Mouse (Mus musculus) liver, embryonic 15.5 days (tissue): ENCODE measurements around the gene Pnmal1. TPM values are rescaled to one million over a fixed set of nuclear protein-coding genes. Genes with fewer than 3 reads are reported as not detected.

Source experiments
- ATAC-seq: fragments of 200-750 bp; cut with Nextera tagmentation; 2 replicates; pipeline ENCODE4 v1.8.0; 2017; ENCODE audit warnings: moderate number of reproducible peaks, mild to moderate bottlenecking, moderate library complexity; ENCODE audit not compliant: insufficient read depth
- H3K27ac ChIP-seq: fragments of 300-500 bp; sonication (generic); replicated peaks from 2 replicates; pipeline ENCODE4 v1.5.1; 2015; ENCODE audit warnings: mild to moderate bottlenecking, inconsistent platforms
- H3K27me3 ChIP-seq: fragments of 300-500 bp; sonication (generic); 2 replicates; pipeline ENCODE4 v1.6.1; 2015; ENCODE audit warnings: mild to moderate bottlenecking, inconsistent platforms
- H3K36me3 ChIP-seq: fragments of 300-500 bp; sonication (generic); replicated peaks from 2 replicates; pipeline ENCODE4 v1.6.1; 2015; ENCODE audit warnings: moderate library complexity, mild to moderate bottlenecking, inconsistent platforms
- H3K4me1 ChIP-seq: fragments of 300-500 bp; sonication (generic); replicated peaks from 2 replicates; pipeline ENCODE4 v1.6.1; 2015; ENCODE audit warnings: inconsistent platforms
- H3K4me2 ChIP-seq: fragments of 300-500 bp; sonication (generic); 2 replicates; pipeline ENCODE4 v1.6.1; 2015; ENCODE audit warnings: moderate library complexity, mild to moderate bottlenecking, inconsistent platforms
- H3K4me3 ChIP-seq: fragments of 300-500 bp; sonication (generic); replicated peaks from 2 replicates; pipeline ENCODE4 v1.5.1; 2015; ENCODE audit warnings: mild to moderate bottlenecking, inconsistent platforms
- H3K9ac ChIP-seq: fragments of 300-500 bp; sonication (generic); 2 replicates; pipeline ENCODE4 v1.6.1; 2015; ENCODE audit warnings: moderate library complexity, mild to moderate bottlenecking, inconsistent platforms
- H3K9me3 ChIP-seq: fragments of 300-500 bp; sonication (generic); replicated peaks from 2 replicates; pipeline ENCODE4 v1.6.1; 2016; ENCODE audit warnings: inconsistent platforms
- WGBS: fragments of 180-500 bp; shearing (Covaris S2); methylation state at CpG from one replicate; pipeline ENCODE4 v1.1.7; 2015; ENCODE audit warnings: mixed read lengths; ENCODE audit not compliant: insufficient replicate concordance; 5-methylcytosine and 5-hydroxymethylcytosine counted together
- polyA plus RNA-seq: library from polyadenylated mRNA; unstranded; fragments of >200 nt; fragmentation: Nextera tagmentation; extraction: Ambion mirVana; gene quantifications from 2 replicates; pipeline ENCODE4 v1.2.1, GENCODE M21; 2015

Pnmal1 gene
- polyA plus RNA-seq = 0.05 TPM in 1 of 2 replicates, not detected in the other

DNA sequence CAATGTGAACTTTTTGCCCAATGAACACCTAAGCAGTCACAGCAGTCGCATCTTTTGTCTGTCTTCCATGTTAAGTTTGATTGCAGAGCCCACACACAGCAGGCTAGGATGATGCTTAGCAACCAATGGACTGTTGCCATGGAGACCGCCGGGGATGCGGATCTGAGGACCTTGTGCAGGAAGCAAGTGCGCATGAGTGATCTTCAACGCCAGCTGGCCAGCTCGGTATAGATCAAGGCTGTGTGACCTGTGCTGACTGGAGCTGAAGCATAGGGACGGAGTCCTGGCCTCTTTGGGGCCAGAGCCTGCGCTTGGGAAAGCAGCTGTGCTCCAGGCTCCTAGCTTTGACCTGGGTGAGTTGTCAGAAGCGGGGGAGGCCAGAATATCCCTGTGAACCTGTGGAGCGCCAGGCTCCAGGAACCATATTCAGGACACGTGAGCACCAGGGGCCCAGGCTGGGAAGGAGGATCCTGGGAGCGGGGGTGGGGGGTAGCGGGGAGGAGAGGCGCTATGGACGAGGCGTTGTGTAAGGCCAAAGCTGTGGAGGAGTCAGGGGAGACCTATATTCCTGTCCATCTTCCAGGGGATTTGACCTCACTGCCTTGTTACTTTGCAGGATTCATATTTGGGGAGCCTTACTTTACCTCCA is at the start of gene Pnmal1:
Gene Pnmal1, plus strand, starts transcription at position 141 of the 649 bp plus-strand sequence.
- no peak within 1 kb of the TSS for H3K4me2 ChIP-seq
- H3K9me3 ChIP-seq = no peaks in the 10 kb centered on the region
- H3K4me3 ChIP-seq = no peak within 1 kb of the TSS
- 34% methylated on average over 17 of the region's 17 CpGs for whole genome bisulfite sequencing
- H3K36me3 ChIP-seq = no peaks in the 10 kb centered on the region
- no peaks in the 10 kb centered on the region for H3K4me1 ChIP-seq
- H3K9ac ChIP-seq = no peak within 1 kb of the TSS
- peaks cover 7% of the 10 kb centered on the region; the same call in 1 of the 2 replicates for H3K27me3 ChIP-seq
- ATAC-seq = no peak
- no peak within 1 kb of the TSS for H3K27ac ChIP-seq

DNA sequence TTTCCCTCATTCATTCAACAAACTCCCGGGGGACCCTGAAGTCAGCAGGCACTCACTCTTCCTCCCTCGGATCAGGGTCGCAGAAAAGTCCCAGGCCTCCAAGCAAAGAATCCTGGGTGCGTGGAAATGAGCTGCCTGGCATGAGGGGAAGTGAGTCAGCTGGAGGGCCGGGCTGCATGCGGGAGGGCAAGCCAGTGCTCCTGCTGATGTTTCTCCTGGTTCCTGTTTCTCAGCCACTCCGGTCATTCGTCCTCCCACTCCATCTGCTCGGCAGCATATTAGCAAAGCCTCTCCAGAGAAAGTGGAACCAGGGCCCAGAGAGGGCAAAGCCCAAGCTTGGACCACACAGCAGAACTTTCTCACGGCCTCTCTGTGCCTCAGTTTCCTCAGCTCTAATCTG is 49.6 kb upstream of the Pnmal1 start:
- no peak overlapping the region for H3K27ac ChIP-seq
- WGBS = 16% methylated on average over 10 of the region's 10 CpGs
- peaks cover 29% of the 10 kb centered on the region for H3K4me1 ChIP-seq

DNA sequence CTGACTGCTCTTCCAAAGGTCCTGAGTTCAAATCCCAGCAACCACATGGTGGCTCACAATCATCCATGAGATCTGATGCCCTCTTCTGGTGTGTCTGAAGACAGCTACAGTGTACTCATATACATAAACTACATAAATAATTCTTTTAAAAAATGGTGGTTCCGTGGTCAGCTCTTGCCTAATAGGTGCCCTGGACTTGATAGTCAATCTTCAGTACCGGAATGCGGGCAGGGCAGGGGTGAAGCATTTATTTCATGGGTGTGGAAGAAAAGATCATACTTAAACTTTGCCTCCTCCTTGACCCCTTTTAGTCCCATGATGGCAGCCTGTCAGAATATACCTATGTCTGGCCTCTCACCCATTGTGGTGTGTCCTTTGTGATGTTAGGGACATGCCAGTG is 47.6 kb upstream of the Pnmal1 start:
- H3K4me1 ChIP-seq = peaks cover 15% of the 10 kb centered on the region
- H3K27ac ChIP-seq = no peak overlapping the region
- H3K4me2 ChIP-seq = no peak overlapping the region
- H3K9me3 ChIP-seq = no peaks in the 10 kb centered on the region
- 74% methylated on average over 3 of the region's 3 CpGs for WGBS
- H3K4me3 ChIP-seq = no peak overlapping the region
- ATAC-seq = no peak
- peaks cover 31% of the 10 kb centered on the region for H3K27me3 ChIP-seq
- H3K36me3 ChIP-seq = peaks cover 25% of the 10 kb centered on the region
- H3K9ac ChIP-seq = no peak overlapping the region

More for the DNA sequence above, 49.6 kb upstream of the Pnmal1 start:
- Histone ChIP-seq H3K4me2 (no peak overlapping the region), H3K9me3 (no peaks in the 10 kb centered on the region), H3K9ac (no peak overlapping the region), H3K36me3 (peaks cover 6% of the 10 kb centered on the region), H3K4me3 (no peak overlapping the region), H3K27me3 (peaks cover 37% of the 10 kb centered on the region)
- ATAC-seq = no peak

DNA sequence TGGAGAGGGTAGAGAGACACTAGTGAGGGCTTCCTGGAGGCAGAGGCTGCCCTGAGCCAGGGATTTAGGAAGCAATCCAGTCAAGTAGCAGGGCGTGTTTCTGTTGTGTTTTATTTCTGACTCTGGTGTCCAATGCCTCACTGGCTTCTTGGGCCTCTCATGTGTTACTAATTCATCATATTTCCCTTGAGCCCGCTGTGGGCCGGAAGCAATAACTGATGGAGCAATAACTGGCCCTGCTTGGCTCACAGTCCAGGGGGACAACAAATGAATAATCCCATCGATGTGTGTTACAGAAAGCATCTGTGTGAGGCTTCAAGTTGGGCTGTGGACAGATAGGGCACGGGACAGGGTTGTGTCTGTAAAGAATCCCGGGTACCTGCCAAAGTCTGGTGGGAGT is 47.1 kb upstream of the Pnmal1 start:
- H3K36me3 ChIP-seq = peaks cover 30% of the 10 kb centered on the region
- ATAC-seq = no peak
- H3K27ac ChIP-seq = no peak overlapping the region
- H3K4me2 ChIP-seq = no peak overlapping the region
- H3K9ac ChIP-seq = no peak overlapping the region
- H3K4me1 ChIP-seq = peaks cover 13% of the 10 kb centered on the region
- no peaks in the 10 kb centered on the region for H3K9me3 ChIP-seq
- no peak overlapping the region for H3K4me3 ChIP-seq
- H3K27me3 ChIP-seq = peaks cover 27% of the 10 kb centered on the region
- 70% methylated on average over 6 of the region's 6 CpGs for WGBS

DNA sequence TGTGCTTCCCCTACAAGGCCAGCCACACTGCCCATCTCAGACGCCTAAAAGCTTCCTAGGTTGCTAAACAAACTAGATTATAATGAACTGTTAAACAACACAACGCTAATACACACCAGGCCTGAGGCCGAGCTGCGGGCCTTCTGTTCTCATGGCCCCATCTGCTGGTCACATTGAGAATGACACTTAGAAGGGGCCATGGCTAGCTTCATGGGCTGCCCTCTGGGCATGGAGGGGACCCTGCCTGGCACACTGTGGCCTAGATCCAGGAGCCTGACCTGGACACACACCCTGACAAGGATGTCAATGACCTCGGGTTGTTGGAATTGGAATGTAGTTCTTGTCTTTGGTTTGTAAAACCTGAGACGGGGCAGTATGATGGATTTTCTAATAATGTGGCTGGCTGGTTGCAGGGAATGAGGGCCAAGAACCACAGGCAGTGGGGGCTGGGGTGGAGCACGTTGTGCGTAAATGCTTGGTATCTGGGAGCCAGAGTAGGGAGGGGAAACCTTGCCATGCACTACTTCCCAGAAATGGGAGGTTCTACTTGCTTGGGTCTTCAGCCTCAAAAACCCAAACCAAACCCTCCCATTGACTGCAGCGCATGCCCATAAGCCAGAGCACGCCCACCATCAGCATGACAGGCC is 45.5 kb upstream of the Pnmal1 start:
- H3K27me3 ChIP-seq = peaks cover 11% of the 10 kb centered on the region
- 28% methylated on average over 10 of the region's 10 CpGs for WGBS
- peaks cover 45% of the 10 kb centered on the region for H3K36me3 ChIP-seq
- H3K4me2 ChIP-seq = no peak overlapping the region
- H3K4me1 ChIP-seq = peaks cover 10% of the 10 kb centered on the region
- H3K4me3 ChIP-seq = no peak overlapping the region
- H3K27ac ChIP-seq = no peak overlapping the region
- no peaks in the 10 kb centered on the region for H3K9me3 ChIP-seq
- H3K9ac ChIP-seq = no peak overlapping the region
- peak; percentile 36; the same call in 1 of the 2 replicates for ATAC-seq

DNA sequence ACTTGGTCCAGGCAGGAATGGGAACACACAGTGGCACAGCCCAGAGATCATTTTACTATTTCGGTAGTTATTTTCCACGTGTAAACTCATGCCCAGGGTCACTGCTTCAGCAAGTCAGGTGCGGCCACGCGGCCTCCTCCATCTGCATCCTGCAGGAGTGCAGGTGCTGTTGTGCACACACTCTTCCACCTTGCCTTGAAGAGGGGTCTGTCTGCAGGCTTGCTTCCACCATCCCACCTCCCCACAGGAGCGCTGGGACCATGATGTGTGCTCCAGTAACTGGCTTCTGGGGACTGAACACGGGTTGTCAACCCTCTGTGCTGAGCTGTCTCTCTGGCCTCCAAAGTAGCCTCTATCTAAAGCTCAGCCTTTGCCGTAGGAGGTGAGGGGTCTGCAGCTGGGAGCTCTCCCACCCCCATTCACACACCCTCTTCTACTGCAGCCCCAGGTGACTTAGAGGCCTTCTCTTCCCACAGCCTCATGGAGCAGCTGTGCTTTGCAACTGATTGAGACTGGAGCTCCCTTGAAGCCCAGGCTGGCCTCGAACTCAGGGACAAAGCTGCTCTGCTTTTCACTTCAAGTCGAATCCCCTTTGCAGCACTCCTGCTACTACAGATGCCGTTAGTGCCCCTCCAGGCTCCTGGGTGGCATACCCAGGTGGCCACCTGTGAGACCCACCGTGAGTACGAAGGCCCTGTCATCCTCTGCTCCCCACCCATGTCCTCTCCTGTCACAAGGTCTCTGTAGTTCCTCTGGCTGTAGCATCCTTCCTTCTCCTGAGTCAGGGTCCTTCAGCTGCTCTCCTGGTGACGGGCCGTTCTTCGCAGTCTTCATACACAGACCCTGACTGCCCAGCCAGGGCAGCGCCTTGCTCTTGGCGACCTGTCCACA is 44.8 kb upstream of the Pnmal1 start:
- H3K4me2 ChIP-seq = no peak overlapping the region
- H3K9me3 ChIP-seq = no peaks in the 10 kb centered on the region
- peaks cover 53% of the 10 kb centered on the region for H3K36me3 ChIP-seq
- H3K27me3 ChIP-seq = peaks cover 3% of the 10 kb centered on the region
- WGBS = 80% methylated on average over 18 of the region's 18 CpGs
- H3K27ac ChIP-seq = no peak overlapping the region
- no peak for ATAC-seq
- H3K9ac ChIP-seq = no peak overlapping the region
- H3K4me1 ChIP-seq = peaks cover 17% of the 10 kb centered on the region
- H3K4me3 ChIP-seq = no peak overlapping the region

DNA sequence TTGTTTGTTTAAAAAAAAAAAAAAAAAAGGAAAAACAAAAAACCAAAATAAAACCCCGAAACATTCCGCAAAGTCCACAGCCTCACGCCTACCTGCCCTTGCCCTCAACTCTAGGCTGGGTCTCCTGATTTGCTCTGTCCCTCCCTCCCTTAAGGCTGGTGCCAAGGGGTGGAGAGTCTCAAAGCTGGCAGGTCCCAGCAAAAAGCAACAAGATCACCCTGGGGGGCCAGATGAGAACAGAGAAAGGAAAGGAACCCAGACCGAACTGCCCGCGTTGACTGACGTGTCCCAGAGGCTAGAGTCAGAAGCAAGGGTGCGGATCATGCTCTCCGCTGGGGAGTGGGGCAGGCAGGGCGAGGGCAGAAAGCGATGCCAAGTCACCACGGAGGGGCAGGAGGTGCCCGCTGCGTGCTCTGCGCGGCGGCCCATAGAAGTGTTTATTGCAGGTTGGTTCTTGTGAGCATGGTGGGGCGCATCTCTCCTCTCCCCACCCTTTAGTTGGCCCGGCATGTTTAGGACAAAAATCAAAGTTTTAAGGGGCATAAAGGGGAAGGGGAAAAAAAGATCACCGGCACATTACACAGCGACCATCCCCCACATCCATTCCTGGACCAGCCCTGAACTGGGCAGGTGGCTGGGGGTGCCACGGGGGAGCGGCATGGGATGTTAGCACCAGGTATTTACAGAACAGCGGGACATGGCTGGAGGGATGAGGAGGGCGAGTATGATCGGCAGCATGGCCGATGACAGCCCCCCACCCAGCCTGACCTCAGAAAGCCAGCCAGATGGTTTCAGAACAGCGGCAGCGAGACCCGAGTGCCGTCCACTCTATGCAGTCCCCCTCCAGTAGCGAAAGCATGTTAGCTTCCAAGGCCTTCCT is 43.8 kb upstream of the Pnmal1 start:
- WGBS = 89% methylated on average over 32 of the region's 32 CpGs

DNA sequence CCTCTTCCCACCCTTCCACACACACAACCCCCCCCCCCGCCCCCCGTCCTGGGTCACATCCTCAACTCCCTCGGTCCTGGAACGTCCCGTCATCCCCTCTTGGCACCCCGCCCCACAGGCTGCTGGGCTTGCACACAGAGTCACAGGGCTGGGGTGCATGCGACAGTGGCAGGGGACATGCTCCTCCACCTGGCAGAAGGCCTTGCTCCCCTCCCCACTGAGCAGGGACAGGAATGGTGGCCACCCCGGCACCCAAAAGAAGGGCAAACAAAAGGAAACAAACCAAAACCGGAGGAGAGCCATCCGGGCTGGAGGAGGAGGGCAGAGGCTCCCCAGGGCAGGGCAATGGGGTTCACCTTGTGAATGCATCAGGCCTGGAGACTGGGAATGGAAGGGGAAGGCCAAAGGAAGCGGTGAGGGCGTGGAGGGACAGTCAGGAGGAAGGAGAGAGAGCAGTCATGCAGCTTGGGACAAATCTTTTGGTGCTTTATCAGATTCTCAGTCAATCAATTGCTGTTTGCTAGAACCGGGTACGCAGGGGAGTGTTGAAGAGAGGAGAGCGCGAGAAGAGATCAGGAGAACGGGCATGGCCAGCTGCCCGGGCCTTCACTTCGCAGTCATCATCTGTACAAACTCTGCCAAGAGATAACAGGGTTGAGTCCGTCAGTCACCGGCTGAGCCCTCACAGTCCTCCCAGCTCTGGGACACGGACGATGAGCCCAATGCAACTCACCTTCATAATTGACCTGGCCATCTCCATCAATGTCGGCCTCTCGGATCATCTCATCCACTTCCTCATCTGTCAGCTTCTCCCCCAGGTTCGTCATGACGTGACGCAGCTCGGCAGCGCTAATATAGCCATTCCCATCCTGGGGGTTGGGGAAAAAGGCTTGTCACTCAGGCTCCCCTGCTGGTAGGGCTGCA is 42.9 kb upstream of the Pnmal1 start:
- WGBS = 80% methylated on average over 30 of the region's 30 CpGs
- peaks cover 61% of the 10 kb centered on the region for H3K36me3 ChIP-seq
- no peak for ATAC-seq

More for the DNA sequence above, 43.8 kb upstream of the Pnmal1 start:
- Histone ChIP-seq H3K27me3 (no peaks in the 10 kb centered on the region), H3K4me2 (no peak overlapping the region), H3K36me3 (peaks cover 53% of the 10 kb centered on the region), H3K27ac (no peak overlapping the region), H3K4me3 (no peak overlapping the region), H3K4me1 (peaks cover 27% of the 10 kb centered on the region), H3K9me3 (no peaks in the 10 kb centered on the region), H3K9ac (no peak overlapping the region)
- no peak for ATAC-seq

DNA sequence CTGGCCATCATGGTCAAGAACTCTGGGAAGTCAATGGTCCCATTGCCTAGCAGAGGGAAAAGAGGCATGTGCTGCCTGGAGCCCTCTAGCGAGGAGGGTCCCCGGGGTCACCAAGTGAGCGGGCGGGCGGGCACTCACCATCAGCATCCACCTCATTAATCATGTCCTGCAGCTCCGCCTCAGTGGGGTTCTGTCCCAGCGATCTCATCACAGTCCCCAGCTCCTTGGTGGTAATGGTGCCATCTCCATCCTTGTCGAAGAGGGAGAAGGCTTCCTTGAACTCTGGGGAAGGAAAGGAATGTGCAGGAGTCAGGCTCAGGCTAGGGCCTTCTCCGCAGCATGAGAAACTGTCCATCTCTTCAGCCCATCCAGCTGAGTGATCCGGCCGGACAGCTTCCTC is 42.0 kb upstream of the Pnmal1 start:
- no peak overlapping the region for H3K9ac ChIP-seq
- no peak overlapping the region for H3K4me3 ChIP-seq
- no peaks in the 10 kb centered on the region for H3K27me3 ChIP-seq
- no peak overlapping the region for H3K4me2 ChIP-seq
- no peaks in the 10 kb centered on the region for H3K9me3 ChIP-seq
- no peak for ATAC-seq
- H3K4me1 ChIP-seq = peaks cover 45% of the 10 kb centered on the region
- H3K36me3 ChIP-seq = peaks cover 65% of the 10 kb centered on the region
- WGBS = 84% methylated on average over 11 of the region's 11 CpGs
- no peak overlapping the region for H3K27ac ChIP-seq

More for the DNA sequence above, 42.9 kb upstream of the Pnmal1 start:
- H3K9me3 ChIP-seq = no peaks in the 10 kb centered on the region
- H3K27ac ChIP-seq = no peak overlapping the region
- no peak overlapping the region for H3K4me3 ChIP-seq
- no peak overlapping the region for H3K4me2 ChIP-seq
- H3K27me3 ChIP-seq = no peaks in the 10 kb centered on the region
- peaks cover 36% of the 10 kb centered on the region for H3K4me1 ChIP-seq
- no peak overlapping the region for H3K9ac ChIP-seq

DNA sequence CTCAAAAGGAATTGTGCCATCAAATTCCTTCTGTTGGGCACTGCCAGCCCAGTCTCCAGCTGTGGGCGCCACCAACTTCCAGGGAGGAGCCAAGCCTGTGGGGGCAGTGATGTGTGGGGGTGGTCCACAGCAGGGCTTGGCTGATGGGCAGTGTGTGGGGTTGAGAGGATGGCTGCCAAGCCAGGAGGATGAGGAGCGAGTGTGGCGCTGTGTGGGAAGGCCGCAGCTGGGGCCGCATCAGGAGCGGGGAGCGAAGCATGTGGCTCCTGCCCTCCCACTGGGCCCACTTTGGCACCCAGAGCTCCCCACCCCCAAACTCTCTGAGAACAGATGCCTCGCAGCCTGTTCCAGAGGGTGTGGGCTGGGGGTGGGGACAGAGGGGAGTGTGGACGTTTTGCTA is 41.5 kb upstream of the Pnmal1 start:
- peaks cover 65% of the 10 kb centered on the region for H3K36me3 ChIP-seq
- no peak for ATAC-seq
- peaks cover 49% of the 10 kb centered on the region for H3K4me1 ChIP-seq

More for the DNA sequence above, 41.5 kb upstream of the Pnmal1 start:
- Histone ChIP-seq H3K9ac (no peak overlapping the region), H3K27me3 (no peaks in the 10 kb centered on the region), H3K4me2 (no peak overlapping the region), H3K9me3 (no peaks in the 10 kb centered on the region), H3K4me3 (no peak overlapping the region), H3K27ac (no peak overlapping the region)
- WGBS = 83% methylated on average over 9 of the region's 9 CpGs
